Mouse (Mus musculus) lung, postnatal 0 days (tissue): Measurements from ENCODE around the gene Zmat5.

Experiments
- CTCF ChIP-seq: IDR thresholded peaks from 2 replicates; pipeline ENCODE4 v1.5.1; 2016; ENCODE audit warnings: antibody characterized with exemption, mild to moderate bottlenecking
- EP300 ChIP-seq: IDR thresholded peaks from 2 replicates; pipeline ENCODE4 v1.6.1; 2016; ENCODE audit warnings: antibody characterized with exemption, mild to moderate bottlenecking, control low read depth

- no peak for TF ChIP-seq CTCF
- TF ChIP-seq EP300 = no peak
These were observed 64.8 kb downstream of the Zmat5 start for GRCm38 (mm10) chr11:4769293-4769692.
